Mouse (Mus musculus): ENCODE data around the gene Arxes2. TPM values are rescaled to one million over a fixed set of nuclear protein-coding genes. Genes with fewer than 3 reads are reported as not detected.
"Not testable (repeated sequence)": the region's sequence is repeated elsewhere in the genome, so short reads cannot be mapped to it uniquely, and the experiment has no call there.

Arxes2 gene
- polyA plus RNA-seq (2015; fragmentation: Nextera tagmentation; extraction: Ambion mirVana) = 243 and 276 TPM in 2 replicates

DNA sequence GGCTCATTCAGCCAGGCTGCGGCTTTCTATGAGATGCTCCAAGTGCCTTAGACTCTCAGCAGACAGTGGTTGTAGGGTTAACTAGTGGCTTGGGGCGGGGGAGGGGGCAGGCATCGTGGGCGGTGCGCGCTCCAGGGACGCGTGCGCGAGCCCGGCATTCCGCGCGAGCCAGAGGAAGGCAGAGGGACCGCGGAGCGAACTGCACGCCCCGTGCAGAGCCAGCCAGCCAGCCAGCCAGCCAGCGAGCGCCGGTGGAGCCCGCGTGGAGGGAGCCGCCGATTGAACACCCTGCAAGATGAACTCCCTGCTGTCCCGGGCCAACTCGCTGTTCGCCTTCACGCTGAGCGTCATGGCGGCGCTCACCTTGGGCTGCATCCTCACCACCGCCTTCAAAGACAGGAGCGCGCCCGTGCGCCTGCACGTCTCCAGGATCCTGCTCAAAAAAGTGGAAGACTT is at the start of gene Arxes2:
Arxes2 (plus strand) TSS at position 161 of the 456 bp plus-strand sequence.
- not testable (repeated sequence) for H3K27ac ChIP-seq; H3K27me3 ChIP-seq; H3K9ac ChIP-seq (replicated peaks); H3K36me3 ChIP-seq; H3K4me1 ChIP-seq (replicated peaks); H3K9me3 ChIP-seq
- ATAC-seq = peak; percentile 94
- WGBS = 5% methylated on average over 12 of the region's 39 CpGs
- Histone ChIP-seq H3K4me3 (replicated peaks) (peak within 1 kb of the TSS; percentile 41), H3K4me2 (replicated peaks) (peak within 1 kb of the TSS; percentile 52)

DNA sequence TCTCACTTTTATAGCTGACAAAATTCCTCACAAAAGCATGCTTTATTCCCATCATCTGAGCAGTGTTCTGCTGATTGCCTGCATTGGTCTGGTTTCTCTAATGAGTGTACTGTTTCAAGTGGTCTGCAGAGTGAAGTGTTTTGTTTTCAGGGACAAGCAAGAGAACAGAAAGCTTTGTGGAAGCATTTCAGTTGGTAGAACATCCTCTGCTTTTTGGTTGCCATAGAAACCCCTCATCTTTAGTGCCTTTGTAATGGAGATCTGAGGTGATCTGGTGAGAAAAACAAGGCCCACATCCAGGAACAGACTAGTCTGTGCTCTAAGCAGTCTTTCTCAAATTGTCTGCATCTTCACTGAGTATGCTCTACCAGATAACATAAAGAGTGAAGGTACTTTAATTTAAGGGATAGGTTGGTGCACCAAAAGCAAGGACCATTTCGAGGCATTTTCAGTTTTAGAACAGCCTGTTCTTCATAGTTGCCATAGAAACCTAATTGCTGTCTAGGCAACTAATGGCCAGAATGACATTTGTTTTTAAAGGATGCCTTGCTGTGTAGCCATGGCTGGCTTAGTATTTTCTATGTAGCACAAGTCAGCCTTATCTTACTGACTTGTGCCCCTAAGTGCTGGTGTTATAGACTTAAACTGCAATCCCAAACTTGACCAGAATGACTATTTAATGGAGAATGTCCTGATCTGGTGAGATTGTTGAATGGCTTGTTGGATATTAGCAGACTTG is 44.8 kb upstream of the Arxes2 start:
- ATAC-seq = peak; percentile 66
- no peaks in the 10 kb centered on the region for H3K27me3 ChIP-seq

DNA sequence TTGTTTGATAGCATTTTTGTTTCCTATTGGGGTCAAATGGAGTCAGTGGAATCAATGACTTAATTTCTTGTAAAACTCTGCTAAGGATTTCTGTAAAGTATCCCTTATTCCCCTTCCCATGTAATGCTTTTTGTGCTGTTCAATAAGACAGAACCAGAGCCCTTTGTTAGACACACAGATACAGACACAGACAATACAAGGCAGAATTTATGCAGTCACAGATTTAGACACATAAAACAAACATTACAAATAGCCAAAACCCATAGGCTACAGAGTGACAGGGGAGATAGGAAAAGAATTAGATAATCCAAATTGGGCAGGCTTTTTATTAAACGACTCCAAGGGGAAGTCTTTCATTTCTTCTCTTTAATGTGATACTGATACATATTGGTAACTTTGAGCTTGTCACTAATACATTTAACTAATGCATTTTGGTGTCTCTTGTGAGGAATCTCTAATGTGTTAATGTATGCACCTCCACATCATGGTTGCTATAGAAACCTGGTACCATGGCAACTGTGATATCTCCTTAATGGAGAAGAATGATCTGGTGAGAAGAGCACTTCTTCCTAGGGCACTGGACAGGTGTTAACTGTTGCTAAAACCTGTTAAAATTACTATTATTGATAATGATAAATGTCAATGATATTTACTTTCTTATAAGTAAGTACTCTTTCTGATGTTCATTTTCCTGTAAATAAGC is 36.5 kb upstream of the Arxes2 start:
- Histone ChIP-seq H3K4me1 (replicated peaks) (peaks cover 7% of the 10 kb centered on the region), H3K9ac (replicated peaks) (no peak overlapping the region), H3K36me3 (no peaks in the 10 kb centered on the region), H3K9me3 (no peaks in the 10 kb centered on the region), H3K4me2 (replicated peaks) (no peak overlapping the region), H3K27ac (peak overlapping the region; percentile 90), H3K4me3 (replicated peaks) (no peak overlapping the region), H3K27me3 (no peaks in the 10 kb centered on the region)
- 61% methylated on average over 1 of the region's 1 CpGs for WGBS
- ATAC-seq = peak; percentile 89

More for the DNA sequence above, 44.8 kb upstream of the Arxes2 start:
- no peaks in the 10 kb centered on the region for H3K9me3 ChIP-seq
- no peak overlapping the region for H3K4me2 ChIP-seq (replicated peaks)
- H3K27ac ChIP-seq = peak overlapping the region; percentile 74
- 57% methylated on average over 1 of the region's 1 CpGs for WGBS
- H3K36me3 ChIP-seq = no peaks in the 10 kb centered on the region
- H3K4me3 ChIP-seq (replicated peaks) = no peak overlapping the region
- H3K9ac ChIP-seq (replicated peaks) = no peak overlapping the region
- 0 out of 2 replicates have a peak, but pooled peaks cover 2% of the 10 kb centered on the region for H3K4me1 ChIP-seq (replicated peaks)

DNA sequence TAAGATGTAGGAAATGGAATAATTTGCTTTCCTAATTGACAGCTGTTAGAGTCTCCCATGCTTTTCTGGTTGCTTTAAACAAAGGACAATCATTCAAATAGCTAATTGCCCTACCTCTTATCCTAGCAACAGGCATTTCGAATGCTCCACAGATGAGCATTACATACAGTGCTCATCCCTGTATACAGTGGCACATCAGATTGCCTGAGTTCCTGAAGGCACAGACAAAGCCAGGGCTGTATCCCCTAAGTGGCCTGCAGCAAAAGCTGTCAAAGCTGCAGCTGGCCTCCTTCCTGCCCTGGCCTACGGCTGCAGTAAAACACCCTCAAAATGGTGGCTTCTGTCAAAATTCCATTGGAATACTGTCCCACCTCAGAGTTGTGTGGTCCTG is 35.9 kb upstream of the Arxes2 start:
- H3K36me3 ChIP-seq = no peaks in the 10 kb centered on the region
- peak; percentile 86 for ATAC-seq
- no peak overlapping the region for H3K9ac ChIP-seq (replicated peaks)
- H3K4me2 ChIP-seq (replicated peaks) = no peak overlapping the region
- no peak overlapping the region for H3K4me3 ChIP-seq (replicated peaks)
- H3K4me1 ChIP-seq (replicated peaks) = peaks cover 8% of the 10 kb centered on the region
- H3K9me3 ChIP-seq = no peaks in the 10 kb centered on the region
- WGBS = 68% methylated on average over 2 of the region's 2 CpGs
- peak overlapping the region; percentile 90 for H3K27ac ChIP-seq
- no peaks in the 10 kb centered on the region for H3K27me3 ChIP-seq

DNA sequence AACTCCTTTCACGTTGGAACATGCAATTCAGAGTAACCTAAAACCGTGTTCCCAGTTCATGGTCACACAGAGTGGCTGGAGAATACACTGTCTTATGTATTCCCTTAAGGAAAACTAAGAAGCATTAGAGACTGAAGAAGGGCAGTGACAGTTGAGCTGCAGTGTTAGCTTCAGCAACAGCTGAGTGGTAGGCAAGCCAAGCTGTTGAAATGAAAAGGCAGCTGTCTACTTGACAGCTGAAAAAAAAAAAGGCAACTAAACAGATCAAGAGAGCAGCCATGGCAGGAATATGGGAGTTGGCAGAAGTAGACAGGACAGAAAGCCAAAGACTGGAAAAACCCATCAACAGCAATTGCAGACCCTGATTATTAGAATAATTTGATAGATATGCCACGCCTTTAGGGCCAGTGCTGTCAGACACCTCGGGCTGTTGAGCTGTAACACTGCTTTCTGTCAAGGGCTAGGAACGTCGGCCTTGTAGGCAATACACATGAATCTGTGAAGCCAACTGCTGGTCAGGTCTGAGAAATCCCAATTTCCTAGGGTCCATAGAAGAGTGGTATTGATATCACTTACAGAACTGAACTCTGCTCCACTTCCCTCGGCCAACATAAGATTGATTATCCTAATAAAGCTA is 34.9 kb upstream of the Arxes2 start:
- H3K36me3 ChIP-seq = no peaks in the 10 kb centered on the region
- H3K4me1 ChIP-seq (replicated peaks) = peaks cover 15% of the 10 kb centered on the region
- WGBS = 87% methylated on average over 7 of the region's 7 CpGs
- no peak for ATAC-seq
- H3K27me3 ChIP-seq = no peaks in the 10 kb centered on the region
- H3K9ac ChIP-seq (replicated peaks) = no peak overlapping the region
- no peaks in the 10 kb centered on the region for H3K9me3 ChIP-seq
- peak overlapping the region; percentile 90 for H3K27ac ChIP-seq
- no peak overlapping the region for H3K4me2 ChIP-seq (replicated peaks)
- no peak overlapping the region for H3K4me3 ChIP-seq (replicated peaks)

DNA sequence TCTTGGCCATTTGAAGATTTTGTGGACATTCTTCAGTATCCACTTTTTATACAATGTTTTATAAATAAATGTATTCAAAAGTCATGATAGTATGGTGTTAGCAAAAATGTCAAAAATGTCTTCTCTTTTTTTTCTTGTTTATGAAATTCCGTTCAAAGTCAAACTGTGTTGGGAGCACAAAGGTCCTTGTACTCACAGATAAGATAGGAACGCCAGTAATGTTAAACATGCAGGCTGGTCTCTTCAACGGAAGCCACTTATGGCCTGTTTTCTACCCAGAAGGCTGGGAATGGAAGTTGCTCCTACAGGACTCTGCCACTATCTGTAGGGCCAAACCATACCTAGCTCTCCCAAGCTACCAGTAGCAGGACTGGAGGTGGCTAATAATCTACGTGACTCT is 34.1 kb upstream of the Arxes2 start:
- ATAC-seq = no peak
- H3K9ac ChIP-seq (replicated peaks) = no peak overlapping the region
- no peaks in the 10 kb centered on the region for H3K36me3 ChIP-seq
- H3K4me2 ChIP-seq (replicated peaks) = no peak overlapping the region
- peaks cover 15% of the 10 kb centered on the region for H3K4me1 ChIP-seq (replicated peaks)
- no peaks in the 10 kb centered on the region for H3K27me3 ChIP-seq
- H3K9me3 ChIP-seq = no peaks in the 10 kb centered on the region
- WGBS = 91% methylated on average over 4 of the region's 4 CpGs
- H3K27ac ChIP-seq = no peak overlapping the region
- no peak overlapping the region for H3K4me3 ChIP-seq (replicated peaks)

DNA sequence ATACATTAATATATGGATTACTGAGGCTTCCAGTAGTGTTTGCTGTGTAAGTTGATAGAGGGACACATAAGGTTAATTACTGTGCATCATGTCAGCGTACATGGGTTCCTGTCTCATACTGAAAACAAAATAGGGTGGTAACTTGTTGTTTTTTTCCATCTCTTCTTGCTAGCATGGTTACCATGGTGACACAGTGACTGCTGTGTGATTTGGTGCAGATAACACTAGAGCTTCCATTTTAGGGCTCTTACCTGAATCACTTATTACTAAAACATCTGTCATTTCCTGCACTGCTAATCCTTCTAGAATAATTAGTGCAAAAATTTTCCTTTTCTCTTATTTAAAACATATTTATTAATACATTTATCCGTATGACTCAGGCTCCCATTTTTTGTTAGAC is 31.3 kb upstream of the Arxes2 start:
- H3K4me2 ChIP-seq (replicated peaks) = no peak overlapping the region
- no peak for ATAC-seq
- H3K27ac ChIP-seq = peak overlapping the region; percentile 80; the same call in 1 of the 2 replicates
- H3K4me1 ChIP-seq (replicated peaks) = peaks cover 15% of the 10 kb centered on the region
- 39% methylated on average over 2 of the region's 2 CpGs for WGBS
- no peak overlapping the region for H3K4me3 ChIP-seq (replicated peaks)
- H3K9me3 ChIP-seq = no peaks in the 10 kb centered on the region
- H3K27me3 ChIP-seq = no peaks in the 10 kb centered on the region
- H3K9ac ChIP-seq (replicated peaks) = no peak overlapping the region
- no peaks in the 10 kb centered on the region for H3K36me3 ChIP-seq

DNA sequence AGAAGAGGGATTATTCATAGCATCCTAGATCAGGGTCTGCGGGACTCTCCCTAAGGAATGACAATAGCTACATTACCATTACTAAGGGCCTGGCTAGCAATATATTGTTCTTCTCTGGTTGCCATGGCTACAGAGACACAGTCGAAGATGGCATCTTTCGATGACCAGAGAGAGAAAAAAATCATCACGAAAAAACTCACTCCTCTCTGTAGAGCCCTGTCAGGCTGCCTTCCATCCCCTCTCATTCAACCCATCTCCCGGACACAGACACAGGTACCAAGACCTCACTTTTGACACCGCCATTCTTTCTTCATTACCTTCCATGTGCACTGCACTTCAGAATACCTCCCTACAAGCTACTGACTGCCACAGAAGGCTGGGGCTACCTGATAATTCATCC is 30.5 kb upstream of the Arxes2 start:
- Histone ChIP-seq H3K4me2 (replicated peaks) (peak overlapping the region; percentile 17; the same call in 1 of the 2 replicates), H3K36me3 (no peaks in the 10 kb centered on the region), H3K9me3 (no peaks in the 10 kb centered on the region), H3K9ac (replicated peaks) (no peak overlapping the region), H3K4me1 (replicated peaks) (peaks cover 9% of the 10 kb centered on the region), H3K27ac (peak overlapping the region; percentile 80), H3K27me3 (no peaks in the 10 kb centered on the region), H3K4me3 (replicated peaks) (no peak overlapping the region)
- peak; percentile 80 for ATAC-seq
- WGBS = 38% methylated on average over 6 of the region's 6 CpGs

DNA sequence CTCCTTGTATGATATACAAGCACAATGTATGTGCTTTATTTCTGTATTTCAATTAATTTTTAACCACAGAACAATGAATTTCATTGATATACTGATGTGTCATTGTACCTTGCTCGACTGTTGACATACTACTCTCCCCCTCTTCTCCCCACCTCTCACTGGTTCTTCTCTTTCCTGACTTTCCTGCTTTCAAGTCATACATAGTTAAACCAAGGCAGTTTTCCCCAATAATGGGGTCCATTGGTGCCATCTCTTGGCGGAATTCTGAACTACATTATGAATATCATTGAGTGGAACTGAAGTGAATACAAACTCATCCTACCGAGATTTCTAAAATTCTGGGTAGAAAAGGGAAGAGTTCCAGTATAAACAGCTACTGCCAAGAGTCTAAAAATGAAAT is 30.0 kb upstream of the Arxes2 start:
- no peaks in the 10 kb centered on the region for H3K27me3 ChIP-seq
- 22% methylated on average over 3 of the region's 3 CpGs for WGBS
- H3K9ac ChIP-seq (replicated peaks) = no peak overlapping the region
- H3K9me3 ChIP-seq = no peaks in the 10 kb centered on the region
- ATAC-seq = peak; percentile 83
- no peak overlapping the region for H3K4me2 ChIP-seq (replicated peaks)
- H3K4me3 ChIP-seq (replicated peaks) = no peak overlapping the region
- H3K27ac ChIP-seq = no peak overlapping the region; the same call in 1 of the 2 replicates
- no peaks in the 10 kb centered on the region for H3K36me3 ChIP-seq
- peaks cover 8% of the 10 kb centered on the region for H3K4me1 ChIP-seq (replicated peaks)

DNA sequence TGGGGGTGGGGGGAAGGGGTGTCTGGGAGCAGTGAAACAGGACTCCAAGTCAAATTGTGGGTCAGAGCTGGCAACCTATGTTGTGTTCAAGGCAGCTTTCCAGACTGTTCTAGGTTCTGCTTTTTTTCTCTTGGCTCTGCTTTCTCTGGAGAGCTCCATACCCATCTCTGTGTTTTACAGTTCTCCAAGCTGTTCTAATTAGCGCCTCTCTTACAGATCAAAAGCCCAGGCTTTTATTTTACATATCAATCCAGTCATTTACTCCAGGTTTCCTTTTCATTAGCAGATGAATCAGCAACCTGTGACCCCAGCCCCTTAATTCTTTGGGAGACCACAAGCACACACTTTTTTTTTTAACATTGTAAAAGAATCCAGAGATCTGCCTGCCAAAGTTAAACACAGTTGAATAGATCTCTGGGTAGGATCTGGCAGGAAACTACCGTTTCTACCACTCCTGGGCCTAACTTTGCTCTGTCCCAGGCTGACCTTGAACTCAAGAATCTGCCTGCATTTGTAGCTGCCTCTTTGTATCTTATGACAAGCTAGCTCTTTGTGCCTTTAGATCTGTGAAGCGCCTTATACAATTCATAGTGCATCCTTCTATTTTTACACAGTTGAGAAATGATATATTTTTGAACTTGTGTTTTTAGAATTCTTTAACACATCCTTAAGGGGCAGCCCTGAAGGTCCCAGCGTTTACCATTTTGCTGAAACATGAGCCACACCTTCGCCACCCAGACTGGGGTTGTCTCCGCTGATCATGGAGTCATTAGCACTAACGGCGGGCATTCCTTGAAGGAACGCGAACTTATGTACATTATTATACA is 19.8 kb upstream of the Arxes2 start:
- ATAC-seq = no peak
- no peaks in the 10 kb centered on the region for H3K9me3 ChIP-seq
- WGBS = 64% methylated on average over 10 of the region's 10 CpGs

DNA sequence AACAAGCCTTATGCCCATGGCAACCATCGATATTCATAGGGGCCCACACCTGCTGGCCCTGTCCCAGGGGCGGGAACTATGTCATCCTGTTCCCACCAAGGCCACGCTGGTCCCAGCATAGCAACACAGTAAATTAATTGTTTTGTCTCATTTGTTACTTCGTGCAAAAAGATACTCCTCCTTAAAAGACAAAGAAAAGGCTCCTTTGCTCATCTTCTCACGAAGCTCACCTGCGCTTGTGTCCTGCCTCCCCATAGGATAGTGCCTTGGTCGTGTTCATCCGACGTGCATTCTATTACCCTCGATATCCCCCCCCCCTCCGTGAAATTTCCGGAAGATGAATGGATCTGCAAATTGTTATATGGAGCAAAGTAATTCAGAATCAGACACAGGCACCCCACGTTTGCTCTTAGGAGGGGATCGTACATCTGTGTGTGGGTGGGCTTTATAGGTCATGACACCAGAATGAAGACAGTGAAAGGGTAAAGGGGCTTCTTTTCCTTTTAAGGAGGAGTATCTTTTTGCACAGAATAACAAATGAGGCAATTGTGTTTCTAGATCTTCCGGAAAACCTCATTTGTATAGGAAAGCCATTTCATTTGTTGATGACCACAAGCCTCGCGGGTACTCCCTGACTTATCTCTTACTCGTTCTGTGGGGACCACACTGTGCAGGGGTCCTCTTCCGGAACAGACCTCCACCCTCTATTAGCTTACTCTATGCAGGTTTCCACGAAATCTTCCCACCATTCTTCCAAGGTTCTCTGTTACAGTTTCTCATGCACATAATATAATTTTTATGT is 19.0 kb upstream of the Arxes2 start:
- ATAC-seq = peak; percentile 82
- Histone ChIP-seq H3K27me3 (no peaks in the 10 kb centered on the region), H3K4me3 (replicated peaks) (no peak overlapping the region), H3K9ac (replicated peaks) (no peak overlapping the region), H3K27ac (no peak overlapping the region), H3K4me1 (replicated peaks) (no peaks in the 10 kb centered on the region), H3K9me3 (no peaks in the 10 kb centered on the region), H3K36me3 (peaks cover 5% of the 10 kb centered on the region; the same call in 1 of the 2 replicates), H3K4me2 (replicated peaks) (peak overlapping the region; percentile 33; the same call in 1 of the 2 replicates)
- 56% methylated on average over 20 of the region's 20 CpGs for WGBS

More for the DNA sequence above, 19.8 kb upstream of the Arxes2 start:
- no peak overlapping the region for H3K9ac ChIP-seq (replicated peaks)
- no peak overlapping the region for H3K27ac ChIP-seq
- peaks cover 5% of the 10 kb centered on the region; the same call in 1 of the 2 replicates for H3K36me3 ChIP-seq
- H3K27me3 ChIP-seq = no peaks in the 10 kb centered on the region
- no peak overlapping the region for H3K4me2 ChIP-seq (replicated peaks)
- H3K4me1 ChIP-seq (replicated peaks) = no peaks in the 10 kb centered on the region
- no peak overlapping the region for H3K4me3 ChIP-seq (replicated peaks)
